27 mouse cellular contexts compared by ENCODE assay signal in genomic region chr2:93112320-93112719, GRCm38 (mm10).
DNase-seq lines count a peak whose midpoint lies in the region; ATAC-seq lines count a peak whose summit lies in the region.
"Had no signal": no experiment of that assay in that cellular context is flagged by ENCODE, and none has a peak within 500 bp of the region (broad histone marks: within the 10 kb centered on the region; RNA-seq: fewer than 3 reads in every experiment).

No protein-coding gene starts in this region.

- H3K27ac ChIP-seq in hindbrain, embryonic 10.5 days, result 0 out of 2 replicates have a peak overlapping the region, but pooled peaks have one; percentile 1
- no peak overlapping the region for H3K27ac ChIP-seq in hindbrain, embryonic 14.5 days
- peak overlapping the region; percentile 22; the same call in 1 of the 2 replicates for H3K27ac ChIP-seq in intestine, embryonic 14.5 days (ENCODE audit: low read depth)
- peak overlapping the region; percentile 85 for H3K27ac ChIP-seq in intestine, embryonic 16.5 days (ENCODE audit: low read length)
- H3K27ac ChIP-seq in stomach, embryonic 15.5 days, result peak overlapping the region; percentile 66
- H3K27ac ChIP-seq in midbrain, embryonic 10.5 days (replicated peaks), result no peak overlapping the region
- H3K27ac ChIP-seq: embryonic facial prominence, embryonic 15.5 days; hindbrain, embryonic 13.5 days; left cerebral cortex, adult 2 months; limb, embryonic 13.5 days; liver, embryonic 15.5 days; lung, embryonic 15.5 days had no signal

- peaks cover 16% of the 10 kb centered on the region for H3K27me3 ChIP-seq in hindbrain, embryonic 10.5 days (ENCODE audit: insufficient read depth, poor library complexity, severe bottlenecking)
- H3K27me3 ChIP-seq in hindbrain, embryonic 14.5 days (ENCODE audit: control insufficient read depth, insufficient read depth, low read length), result no peaks in the 10 kb centered on the region
- no peaks in the 10 kb centered on the region for H3K27me3 ChIP-seq in intestine, embryonic 14.5 days (replicated peaks; ENCODE audit: control insufficient read depth, insufficient read depth, low read length)
- no peaks in the 10 kb centered on the region for H3K27me3 ChIP-seq in intestine, embryonic 16.5 days (replicated peaks; ENCODE audit: control insufficient read depth, insufficient read depth, low read length)
- H3K27me3 ChIP-seq in stomach, embryonic 15.5 days (replicated peaks), result no peaks in the 10 kb centered on the region
- H3K27me3 ChIP-seq in midbrain, embryonic 10.5 days (ENCODE audit: low read depth, poor library complexity, severe bottlenecking), result peaks cover 11% of the 10 kb centered on the region; the same call in 1 of the 2 replicates
- H3K27me3 ChIP-seq: embryonic facial prominence, embryonic 15.5 days had no signal

- H3K9ac ChIP-seq in hindbrain, embryonic 14.5 days, result no peak overlapping the region
- H3K9ac ChIP-seq in intestine, embryonic 14.5 days (ENCODE audit: low read length), result no peak overlapping the region
- H3K9ac ChIP-seq in intestine, embryonic 16.5 days (ENCODE audit: low read depth, low read length), result peak overlapping the region; percentile 13; the same call in 1 of the 2 replicates
- H3K9ac ChIP-seq in stomach, embryonic 15.5 days, result no peak overlapping the region
- H3K9ac ChIP-seq: embryonic facial prominence, embryonic 15.5 days; hindbrain, embryonic 13.5 days; limb, embryonic 13.5 days; liver, embryonic 15.5 days; lung, embryonic 15.5 days had no signal

- 57% methylated on average over 7 of the region's 7 CpGs for WGBS in hindbrain, embryonic 10.5 days
- 47% methylated on average over 7 of the region's 7 CpGs for WGBS in hindbrain, embryonic 14.5 days
- WGBS in intestine, embryonic 14.5 days, result 30% methylated on average over 7 of the region's 7 CpGs
- WGBS in intestine, embryonic 16.5 days, result 24% methylated on average over 7 of the region's 7 CpGs
- WGBS in stomach, embryonic 15.5 days, result 22% methylated on average over 7 of the region's 7 CpGs
- 58% methylated on average over 7 of the region's 7 CpGs for WGBS in midbrain, embryonic 10.5 days

- no peak overlapping the region for H3K4me3 ChIP-seq in hindbrain, embryonic 10.5 days
- no peak overlapping the region for H3K4me3 ChIP-seq in hindbrain, embryonic 14.5 days (replicated peaks; ENCODE audit: low read length)
- no peak overlapping the region for H3K4me3 ChIP-seq in intestine, embryonic 14.5 days (ENCODE audit: low read depth, low read length)
- H3K4me3 ChIP-seq in intestine, embryonic 16.5 days (ENCODE audit: low read length), result no peak overlapping the region
- no peak overlapping the region for H3K4me3 ChIP-seq in stomach, embryonic 15.5 days (replicated peaks)
- no peak overlapping the region for H3K4me3 ChIP-seq in midbrain, embryonic 10.5 days
- H3K4me3 ChIP-seq: embryonic facial prominence, embryonic 15.5 days; hindbrain, embryonic 13.5 days; left cerebral cortex, adult 2 months; limb, embryonic 13.5 days; liver, embryonic 15.5 days; lung, embryonic 15.5 days had no signal

- H3K9me3 ChIP-seq in hindbrain, embryonic 10.5 days, result no peaks in the 10 kb centered on the region
- H3K9me3 ChIP-seq in hindbrain, embryonic 14.5 days (ENCODE audit: control insufficient read depth, low read length), result no peaks in the 10 kb centered on the region
- no peaks in the 10 kb centered on the region for H3K9me3 ChIP-seq in intestine, embryonic 14.5 days (ENCODE audit: control insufficient read depth, low read length)
- H3K9me3 ChIP-seq in intestine, embryonic 16.5 days (ENCODE audit: control insufficient read depth, low read length), result no peaks in the 10 kb centered on the region
- H3K9me3 ChIP-seq in stomach, embryonic 15.5 days, result no peaks in the 10 kb centered on the region
- H3K9me3 ChIP-seq in midbrain, embryonic 10.5 days (replicated peaks), result no peaks in the 10 kb centered on the region
- H3K9me3 ChIP-seq: embryonic facial prominence, embryonic 15.5 days; hindbrain, embryonic 13.5 days; limb, embryonic 13.5 days; liver, embryonic 15.5 days; lung, embryonic 15.5 days had no signal

- no peak for DNase-seq in hindbrain, embryonic 10.5 days (ENCODE audit: low spot score)
- DNase-seq in hindbrain, embryonic 14.5 days (ENCODE audit: low spot score), result no peak
- peak; percentile 57 for DNase-seq in intestine, embryonic 14.5 days (ENCODE audit: low spot score)
- no peak for DNase-seq in thymus, postnatal 0 days (ENCODE audit: low spot score)
- DNase-seq in layer of hippocampus, postnatal 10 days (ENCODE audit: low spot score in 2 of 2), result no peak
- no peak for DNase-seq in midbrain, embryonic 10.5 days (ENCODE audit: low spot score)
- DNase-seq: adrenal gland, postnatal 25 days; B cell, adult 2 months; cerebellum, adult 11-12 months; cerebellum, adult 9-11 months; gastrocnemius, postnatal 14 days; heart, adult 11 months; heart, postnatal 14 days; kidney, adult 8-10 months; kidney, postnatal 10 days; lung, postnatal 36 days; midbrain, embryonic 14.5 days; right cerebral cortex, postnatal 14 days had no signal

- no peak overlapping the region for H3K4me2 ChIP-seq in hindbrain, embryonic 14.5 days (replicated peaks)
- H3K4me2 ChIP-seq in intestine, embryonic 14.5 days (ENCODE audit: low read length), result no peak overlapping the region
- H3K4me2 ChIP-seq in intestine, embryonic 16.5 days (ENCODE audit: low read depth, low read length), result no peak overlapping the region
- H3K4me2 ChIP-seq in stomach, embryonic 15.5 days, result no peak overlapping the region
- H3K4me2 ChIP-seq: embryonic facial prominence, embryonic 15.5 days; hindbrain, embryonic 13.5 days; limb, embryonic 13.5 days; liver, embryonic 15.5 days; lung, embryonic 15.5 days had no signal

- H3K36me3 ChIP-seq in hindbrain, embryonic 10.5 days, result no peaks in the 10 kb centered on the region
- H3K36me3 ChIP-seq in hindbrain, embryonic 14.5 days (replicated peaks; ENCODE audit: control insufficient read depth, insufficient read depth), result no peaks in the 10 kb centered on the region
- no peaks in the 10 kb centered on the region for H3K36me3 ChIP-seq in intestine, embryonic 14.5 days (ENCODE audit: control insufficient read depth, insufficient read depth, low read length)
- no peaks in the 10 kb centered on the region for H3K36me3 ChIP-seq in intestine, embryonic 16.5 days (ENCODE audit: control insufficient read depth, insufficient read depth, low read length)
- H3K36me3 ChIP-seq in stomach, embryonic 15.5 days, result no peaks in the 10 kb centered on the region
- H3K36me3 ChIP-seq in midbrain, embryonic 10.5 days, result no peaks in the 10 kb centered on the region
- H3K36me3 ChIP-seq: embryonic facial prominence, embryonic 15.5 days; hindbrain, embryonic 13.5 days; limb, embryonic 13.5 days; liver, embryonic 15.5 days; lung, embryonic 15.5 days had no signal

- peaks cover 29% of the 10 kb centered on the region for H3K4me1 ChIP-seq in hindbrain, embryonic 10.5 days (replicated peaks)
- H3K4me1 ChIP-seq in hindbrain, embryonic 14.5 days (replicated peaks; ENCODE audit: control insufficient read depth, insufficient read depth, low read length), result no peaks in the 10 kb centered on the region
- H3K4me1 ChIP-seq in intestine, embryonic 14.5 days (replicated peaks; ENCODE audit: control insufficient read depth, insufficient read depth, low read length), result 0 out of 2 replicates have a peak, but pooled peaks cover 3% of the 10 kb centered on the region
- H3K4me1 ChIP-seq in intestine, embryonic 16.5 days (ENCODE audit: control insufficient read depth, insufficient read depth, low read length), result peaks cover 8% of the 10 kb centered on the region
- H3K4me1 ChIP-seq in stomach, embryonic 15.5 days, result peaks cover 4% of the 10 kb centered on the region; the same call in 1 of the 2 replicates
- peaks cover 21% of the 10 kb centered on the region for H3K4me1 ChIP-seq in midbrain, embryonic 10.5 days
- H3K4me1 ChIP-seq: embryonic facial prominence, embryonic 15.5 days; lung, embryonic 15.5 days had no signal

- no peak for ATAC-seq in hindbrain, embryonic 14.5 days (ENCODE audit: low FRiP score)
- ATAC-seq in intestine, embryonic 14.5 days (replicated peaks; ENCODE audit: low FRiP score, low TSS enrichment, low read depth), result peak; percentile 70
- peak; percentile 85 for ATAC-seq in intestine, embryonic 16.5 days
- ATAC-seq in stomach, embryonic 15.5 days (ENCODE audit: insufficient read depth, low FRiP score, low read depth), result peak; percentile 62; the same call in 1 of the 2 replicates
- ATAC-seq: forebrain, embryonic 14.5 days had no signal

Comparison
In these comparisons a context has a peak if more than half of its experiments do, and no peak if none do; other contexts are left out.
1. H3K27ac ChIP-seq: peak in hindbrain, embryonic 10.5 days (single experiment), intestine, embryonic 14.5 days (single experiment), intestine, embryonic 16.5 days (single experiment) and stomach, embryonic 15.5 days (single experiment); none in hindbrain, embryonic 14.5 days (single experiment) and midbrain, embryonic 10.5 days (single experiment).